Comparison of ENCODE assay signal across 24 mouse cellular contexts in the genomic region with DNA sequence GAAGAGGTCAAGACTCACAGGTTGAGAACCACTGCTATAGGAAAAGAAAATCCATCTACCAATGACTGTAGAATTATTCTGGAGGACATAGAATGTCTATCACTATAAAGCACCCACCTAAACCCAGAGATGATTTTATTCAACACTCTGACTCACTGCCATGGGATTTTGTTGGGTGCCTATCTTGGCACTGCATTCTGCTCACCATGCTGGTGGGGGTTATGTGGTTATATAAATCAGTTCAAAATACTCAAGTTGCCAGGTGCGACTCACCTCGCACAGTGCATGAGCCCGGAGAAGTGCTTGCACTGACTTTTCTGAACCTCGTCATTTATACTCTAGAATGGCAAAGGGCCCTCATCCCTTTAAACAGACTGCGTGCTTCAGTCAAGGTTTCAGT.
"Had no signal": no experiment of that assay in that cellular context is flagged by ENCODE, and none has a peak within 500 bp of the region (broad histone marks: within the 10 kb centered on the region; RNA-seq: fewer than 3 reads in every experiment).

No protein-coding gene starts in this region.

- H3K27ac ChIP-seq: kidney, embryonic 15.5 days; left cerebral cortex, adult 2 months; limb, embryonic 10.5 days; limb, embryonic 13.5 days; liver, embryonic 12.5 days; liver, embryonic 15.5 days; lung, embryonic 15.5 days; midbrain, embryonic 10.5 days; midbrain, embryonic 13.5 days; neural tube, embryonic 13.5 days; stomach, postnatal 0 days had no signal

- DNase-seq: kidney, adult 11 months; kidney, adult 8-10 months; kidney, postnatal 10 days; kidney, postnatal 36 days; layer of hippocampus, postnatal 36 days; liver; lung, adult 18-20 months; lung, postnatal 10 days; lung, postnatal 36 days; thymus, adult 2 months; thymus, postnatal 25 days had no signal

- H3K4me3 ChIP-seq: kidney, embryonic 15.5 days; left cerebral cortex, adult 2 months; limb, embryonic 10.5 days; limb, embryonic 13.5 days; liver, embryonic 12.5 days; liver, embryonic 15.5 days; lung, embryonic 15.5 days; megakaryocyte, embryonic 14.5 days; midbrain, embryonic 10.5 days; midbrain, embryonic 13.5 days; myocyte; neural tube, embryonic 13.5 days had no signal
